9 mouse cellular contexts compared by ENCODE assay signal in the genomic region with DNA sequence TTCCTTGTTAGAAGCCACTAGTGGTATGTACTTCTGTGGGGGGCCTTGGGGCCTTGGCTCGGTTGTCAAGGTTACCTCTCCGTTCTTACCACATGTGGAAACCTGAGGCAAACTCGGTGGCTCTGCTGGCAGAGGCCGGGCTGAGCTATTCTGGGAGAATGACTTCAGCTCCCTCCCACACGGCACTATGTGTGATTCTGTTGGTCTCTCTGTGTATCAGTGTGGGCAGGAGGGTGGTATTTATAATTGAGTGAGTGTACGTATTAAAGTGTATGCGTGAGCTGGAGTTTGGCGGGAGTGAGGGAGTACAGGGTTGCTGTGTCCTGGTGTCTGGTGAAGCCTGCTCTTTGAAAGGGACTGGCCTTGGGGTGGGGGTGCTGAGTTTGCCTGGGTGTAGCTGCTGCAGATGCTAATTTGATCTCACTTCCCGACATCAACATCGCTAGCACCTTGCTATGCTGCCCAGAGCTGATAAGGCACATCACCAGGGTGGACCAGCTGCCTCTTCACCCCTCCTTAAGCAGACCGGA. TPM values are rescaled to one million over a fixed set of nuclear protein-coding genes. Genes with fewer than 3 reads are reported as not detected.
A peak's percentile ranks its signal among the peaks of the same experiment; 100 is the strongest.
DNase-seq lines count a peak whose midpoint lies in the region; ATAC-seq and TF ChIP-seq lines count a peak whose summit lies in the region.
"Had no signal": no experiment of that assay in that cellular context is flagged by ENCODE, and none has a peak within 500 bp of the region (broad histone marks: within the 10 kb centered on the region; RNA-seq: fewer than 3 reads in every experiment).

No protein-coding gene starts in this region.

- TF ChIP-seq CTCF in midbrain, postnatal 0 days (IDR thresholded peaks at IDR 0.05) = no peak
- no peak for TF ChIP-seq CTCF in lung, postnatal 0 days (IDR thresholded peaks at IDR 0.05)

- no peak for TF ChIP-seq EP300 in lung, postnatal 0 days (IDR thresholded peaks at IDR 0.05)

- peak overlapping the region; percentile 52 for H3K27ac ChIP-seq in midbrain, embryonic 10.5 days (replicated peaks)
- no peak overlapping the region for H3K27ac ChIP-seq in midbrain, postnatal 0 days (ENCODE audit: low read depth, low read length)
- peak overlapping the region; percentile 49 for H3K27ac ChIP-seq in lung, postnatal 0 days (ENCODE audit: low read length)
- H3K27ac ChIP-seq: embryonic facial prominence, embryonic 12.5 days had no signal

- WGBS in midbrain, embryonic 10.5 days = 74% methylated on average over 11 of the region's 11 CpGs
- WGBS in midbrain, postnatal 0 days = 45% methylated on average over 11 of the region's 11 CpGs
- WGBS in lung, postnatal 0 days = 24% methylated on average over 11 of the region's 11 CpGs

- H3K4me1 ChIP-seq in midbrain, embryonic 10.5 days = peaks cover 55% of the 10 kb centered on the region
- H3K4me1 ChIP-seq in midbrain, postnatal 0 days (ENCODE audit: insufficient read depth, low read length) = peaks cover 7% of the 10 kb centered on the region; the same call in 1 of the 2 replicates
- peaks cover 40% of the 10 kb centered on the region for H3K4me1 ChIP-seq in lung, postnatal 0 days (ENCODE audit: insufficient read depth, low read depth, low read length)

- no peak overlapping the region for H3K4me3 ChIP-seq in midbrain, embryonic 10.5 days
- no peak overlapping the region for H3K4me3 ChIP-seq in midbrain, postnatal 0 days (ENCODE audit: low read depth, low read length)
- no peak overlapping the region for H3K4me3 ChIP-seq in lung, postnatal 0 days (ENCODE audit: low read depth, low read length)
- H3K4me3 ChIP-seq: embryonic facial prominence, embryonic 12.5 days had no signal

- no peak for DNase-seq in midbrain, embryonic 10.5 days (ENCODE audit: low spot score)
- DNase-seq in midbrain, postnatal 0 days (ENCODE audit: low spot score) = no peak
- DNase-seq in adrenal gland, adult 2 months = peak; percentile 83
- DNase-seq in induced T-regulatory cell, adult 2 months (ENCODE audit: low read depth) = peak; percentile 56
- DNase-seq in lung, postnatal 0 days (ENCODE audit: low spot score) = peak; percentile 74
- DNase-seq in urinary bladder, postnatal 25 days (ENCODE audit: low spot score) = no peak
- no peak for DNase-seq in neural tube, embryonic 10.5 days (ENCODE audit: extremely low spot score, low spot score)

- no peaks in the 10 kb centered on the region; the same call in 1 of the 2 replicates for H3K27me3 ChIP-seq in midbrain, embryonic 10.5 days (ENCODE audit: low read depth, poor library complexity, severe bottlenecking)
- H3K27me3 ChIP-seq in midbrain, postnatal 0 days (ENCODE audit: insufficient read depth, low read length) = no peaks in the 10 kb centered on the region
- H3K27me3 ChIP-seq in lung, postnatal 0 days (replicated peaks; ENCODE audit: insufficient read depth, low read length) = no peaks in the 10 kb centered on the region
- H3K27me3 ChIP-seq: embryonic facial prominence, embryonic 12.5 days had no signal

- no peaks in the 10 kb centered on the region for H3K36me3 ChIP-seq in midbrain, embryonic 10.5 days
- H3K36me3 ChIP-seq in midbrain, postnatal 0 days (ENCODE audit: insufficient read depth, low read length) = no peaks in the 10 kb centered on the region
- H3K36me3 ChIP-seq in lung, postnatal 0 days (ENCODE audit: insufficient read depth, low read length) = no peaks in the 10 kb centered on the region
- H3K36me3 ChIP-seq: embryonic facial prominence, embryonic 12.5 days had no signal

- no peaks in the 10 kb centered on the region for H3K9me3 ChIP-seq in midbrain, embryonic 10.5 days (replicated peaks)
- H3K9me3 ChIP-seq in midbrain, postnatal 0 days (ENCODE audit: low read length) = no peaks in the 10 kb centered on the region
- H3K9me3 ChIP-seq in lung, postnatal 0 days (ENCODE audit: low read length) = no peaks in the 10 kb centered on the region
- H3K9me3 ChIP-seq: embryonic facial prominence, embryonic 12.5 days had no signal

- ATAC-seq in midbrain, postnatal 0 days (ENCODE audit: low FRiP score) = no peak
- peak; percentile 72 for ATAC-seq in frontal cortex, adult (ENCODE audit: low TSS enrichment)
- peak; percentile 4; the same call in 1 of the 2 replicates for ATAC-seq in lung, postnatal 0 days

- H3K9ac ChIP-seq in midbrain, postnatal 0 days (replicated peaks; ENCODE audit: low read length, poor library complexity, severe bottlenecking) = no peak overlapping the region
- H3K9ac ChIP-seq in lung, postnatal 0 days (replicated peaks; ENCODE audit: low read depth) = no peak overlapping the region
- H3K9ac ChIP-seq: embryonic facial prominence, embryonic 12.5 days had no signal

- no peak overlapping the region for H3K4me2 ChIP-seq in midbrain, postnatal 0 days (ENCODE audit: low read depth, low read length, poor library complexity, severe bottlenecking)
- no peak overlapping the region for H3K4me2 ChIP-seq in lung, postnatal 0 days (replicated peaks; ENCODE audit: low read depth, low read length)
- H3K4me2 ChIP-seq: embryonic facial prominence, embryonic 12.5 days had no signal

RNA-seq across cellular contexts. Expression of gene Btg2, which starts 4.1 kb away (rescaled TPM):
- polyA plus RNA-seq in midbrain, embryonic 10.5 days (2016; fragmentation: Nextera tagmentation; extraction: Ambion mirVana) = 107 and 161 TPM in 2 replicates
- total RNA-seq in midbrain, postnatal 0 days (2014; rRNA removed) = 12.0 and 19.8 TPM in 2 replicates
- polyA plus RNA-seq in midbrain, postnatal 0 days (2015; fragmentation: Nextera tagmentation; extraction: Ambion mirVana) = 8.9 and 9.9 TPM in 2 replicates
- total RNA-seq in adrenal gland, adult 2 months (2021) = 10 to 100 TPM; 20.3 to 55.2 TPM
- 18.9 and 25.1 TPM in 2 replicates for polyA plus RNA-seq in adrenal gland, adult 2 months (2012; rRNA removed)
- polyA plus RNA-seq in lung, postnatal 0 days (2015; fragmentation: Nextera tagmentation; extraction: Ambion mirVana) = 177 and 184 TPM in 2 replicates

RNA-seq across cellular contexts. Expression of gene Chit1, which starts 28.0 kb away (rescaled TPM):
- polyA plus RNA-seq in midbrain, embryonic 10.5 days (2016; fragmentation: Nextera tagmentation; extraction: Ambion mirVana) = not detected in 2 replicates
- total RNA-seq in midbrain, postnatal 0 days (2014; rRNA removed) = 0.24 and 0.99 TPM in 2 replicates
- polyA plus RNA-seq in midbrain, postnatal 0 days (2015; fragmentation: Nextera tagmentation; extraction: Ambion mirVana) = 0.21 and 0.48 TPM in 2 replicates
- not detected for total RNA-seq in adrenal gland, adult 2 months (2021)
- 0.07 and 0.08 TPM in 2 replicates for polyA plus RNA-seq in adrenal gland, adult 2 months (2012; rRNA removed)
- 0.29 TPM in 1 of 2 replicates, not detected in the other for polyA plus RNA-seq in lung, postnatal 0 days (2015; fragmentation: Nextera tagmentation; extraction: Ambion mirVana)
- polyA plus RNA-seq: embryonic facial prominence, embryonic 12.5 days had no signal

RNA-seq across cellular contexts. Expression of gene Fmod, which starts 46.0 kb away (rescaled TPM):
- polyA plus RNA-seq in midbrain, embryonic 10.5 days (2016; fragmentation: Nextera tagmentation; extraction: Ambion mirVana) = 2.8 and 6.5 TPM in 2 replicates
- 17.0 and 17.1 TPM in 2 replicates for total RNA-seq in midbrain, postnatal 0 days (2014; rRNA removed)
- 24.8 and 26.3 TPM in 2 replicates for polyA plus RNA-seq in midbrain, postnatal 0 days (2015; fragmentation: Nextera tagmentation; extraction: Ambion mirVana)
- 10 to 100 TPM; 10.1 to 12.4 TPM for total RNA-seq in adrenal gland, adult 2 months (2021)
- 13.4 and 17.9 TPM in 2 replicates for polyA plus RNA-seq in adrenal gland, adult 2 months (2012; rRNA removed)
- polyA plus RNA-seq in lung, postnatal 0 days (2015; fragmentation: Nextera tagmentation; extraction: Ambion mirVana) = 9.7 and 10.0 TPM in 2 replicates

Comparison
In these comparisons a context has a peak if more than half of its experiments do, and no peak if none do; other contexts are left out.
1. DNase-seq: peak in adrenal gland, adult 2 months (single experiment), induced T-regulatory cell, adult 2 months (single experiment) and lung, postnatal 0 days (single experiment); none in midbrain, embryonic 10.5 days (single experiment), midbrain, postnatal 0 days (single experiment), urinary bladder, postnatal 25 days (single experiment) and neural tube, embryonic 10.5 days (single experiment).